Mouse (Mus musculus) midbrain, embryonic 11.5 days (tissue): ENCODE results near the gene Tssk4. TPM values are rescaled to one million over a fixed set of nuclear protein-coding genes. Genes with fewer than 3 reads are reported as not detected.

Experiments
- ATAC-seq: fragments of 200-750 bp; cut with Nextera tagmentation; 2 replicates; pipeline ENCODE4 v1.8.0; 2017; ENCODE audit warnings: moderate TSS enrichment, moderate library complexity; ENCODE audit not compliant: low FRiP score
- DNase-seq: peaks from one replicate; pipeline ENCODE4 v3.0.0; 2015; ENCODE audit warnings: low spot score; ENCODE audit errors: missing footprints
- H3K27ac ChIP-seq: fragments of 300-500 bp; sonication (generic); 2 replicates; pipeline ENCODE4 v1.5.1; 2014; ENCODE audit warnings: low read depth, low read length
- H3K27me3 ChIP-seq: fragments of 300-500 bp; sonication (generic); 2 replicates; pipeline ENCODE4 v1.6.1; 2014; ENCODE audit warnings: mild to moderate bottlenecking, low read length, moderate library complexity, mixed read lengths; ENCODE audit not compliant: control insufficient read depth, insufficient read depth
- H3K36me3 ChIP-seq: fragments of 300-500 bp; sonication (generic); 2 replicates; pipeline ENCODE4 v1.6.1; 2014; ENCODE audit warnings: mild to moderate bottlenecking, low read length, moderate library complexity, mixed read lengths; ENCODE audit not compliant: control insufficient read depth, insufficient read depth
- H3K4me1 ChIP-seq: fragments of 300-500 bp; sonication (generic); 2 replicates; pipeline ENCODE4 v1.6.1; 2014; ENCODE audit warnings: low read length; ENCODE audit not compliant: control insufficient read depth, insufficient read depth
- H3K4me2 ChIP-seq: fragments of 300-500 bp; sonication (generic); 2 replicates; pipeline ENCODE4 v1.6.1; 2014; ENCODE audit warnings: mild to moderate bottlenecking, moderate library complexity
- H3K4me3 ChIP-seq: fragments of 300-500 bp; sonication (generic); 2 replicates; pipeline ENCODE4 v1.5.1; 2014; ENCODE audit warnings: low read depth, low read length
- H3K9ac ChIP-seq: fragments of 300-500 bp; sonication (generic); 2 replicates; pipeline ENCODE4 v1.6.1; 2014; ENCODE audit warnings: low read length
- H3K9me3 ChIP-seq: fragments of 300-500 bp; sonication (generic); 2 replicates; pipeline ENCODE4 v1.6.1; 2016; ENCODE audit warnings: low read length; ENCODE audit not compliant: control insufficient read depth
- WGBS: fragments of 180-500 bp; shearing (Covaris S2); extraction: QIAGEN DNeasy Blood & Tissue Kit; methylation state at CpG from one replicate; pipeline ENCODE4 v1.1.7; 2014; 5-methylcytosine and 5-hydroxymethylcytosine counted together
- polyA plus RNA-seq: library from polyadenylated mRNA; unstranded; fragments of >200 nt; fragmentation: Nextera tagmentation; extraction: Ambion mirVana; gene quantifications from 2 replicates; pipeline ENCODE4 v1.2.1, GENCODE M21; 2014

The Tssk4 gene
- polyA plus RNA-seq, 1 experiment from 2014 or later = 1.1 TPM

DNA sequence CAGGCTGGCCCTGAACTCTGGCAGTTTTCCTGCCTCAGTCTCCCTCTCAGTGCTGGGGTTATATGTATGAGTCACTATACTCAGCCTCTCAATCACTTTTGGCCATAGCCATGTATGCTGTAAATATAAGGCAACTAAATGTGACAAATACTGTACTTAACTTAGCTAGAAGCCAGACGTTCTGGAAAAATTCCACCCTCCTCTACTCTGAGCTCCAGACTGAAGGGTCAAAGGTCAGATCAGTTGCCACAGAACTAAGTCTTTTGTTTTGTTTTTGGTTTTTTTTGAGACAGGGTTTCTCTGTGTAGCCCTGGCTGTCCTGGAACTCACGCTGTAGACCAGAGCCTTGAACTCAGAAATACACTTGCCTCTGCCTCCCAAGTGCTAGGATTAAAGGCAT lies 34.1 kb upstream of the Tssk4 start:
- H3K27ac ChIP-seq = no peak overlapping the region
- WGBS = 52% methylated on average over 2 of the region's 2 CpGs
- H3K4me3 ChIP-seq = no peak overlapping the region
- no peaks in the 10 kb centered on the region for H3K27me3 ChIP-seq
- H3K4me1 ChIP-seq = no peaks in the 10 kb centered on the region
- no peaks in the 10 kb centered on the region for H3K36me3 ChIP-seq
- no peaks in the 10 kb centered on the region for H3K9me3 ChIP-seq
- H3K9ac ChIP-seq = no peak overlapping the region
- no peak overlapping the region for H3K4me2 ChIP-seq
- ATAC-seq = no peak
- DNase-seq = peak; percentile 62

DNA sequence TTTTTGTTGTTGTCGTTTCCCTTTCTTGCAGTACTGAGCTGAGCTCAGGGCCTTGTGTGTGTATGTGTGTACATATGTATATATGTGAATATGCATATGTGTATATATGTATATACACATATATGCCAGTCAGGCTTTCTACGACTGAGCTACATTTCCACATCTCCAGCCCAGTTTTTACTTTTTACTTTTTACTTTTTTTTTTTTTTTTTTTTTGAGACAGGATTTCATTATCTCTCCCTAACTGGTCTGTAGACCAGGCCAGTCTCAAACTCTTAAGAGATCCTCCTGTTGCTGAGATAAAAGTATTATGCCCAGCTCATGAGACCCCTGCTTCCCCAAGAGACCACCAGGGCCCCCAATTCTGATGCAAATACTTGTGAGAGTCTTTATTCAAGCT lies 33.1 kb upstream of the Tssk4 start:
- no peak overlapping the region for H3K4me2 ChIP-seq
- no peak overlapping the region for H3K9ac ChIP-seq
- DNase-seq (no peak), ATAC-seq (no peak)
- H3K36me3 ChIP-seq = no peaks in the 10 kb centered on the region
- no peaks in the 10 kb centered on the region for H3K9me3 ChIP-seq
- H3K27ac ChIP-seq = no peak overlapping the region
- no peak overlapping the region for H3K4me3 ChIP-seq
- no peaks in the 10 kb centered on the region for H3K4me1 ChIP-seq
- 87% methylated on average over 2 of the region's 2 CpGs for WGBS
- no peaks in the 10 kb centered on the region for H3K27me3 ChIP-seq

DNA sequence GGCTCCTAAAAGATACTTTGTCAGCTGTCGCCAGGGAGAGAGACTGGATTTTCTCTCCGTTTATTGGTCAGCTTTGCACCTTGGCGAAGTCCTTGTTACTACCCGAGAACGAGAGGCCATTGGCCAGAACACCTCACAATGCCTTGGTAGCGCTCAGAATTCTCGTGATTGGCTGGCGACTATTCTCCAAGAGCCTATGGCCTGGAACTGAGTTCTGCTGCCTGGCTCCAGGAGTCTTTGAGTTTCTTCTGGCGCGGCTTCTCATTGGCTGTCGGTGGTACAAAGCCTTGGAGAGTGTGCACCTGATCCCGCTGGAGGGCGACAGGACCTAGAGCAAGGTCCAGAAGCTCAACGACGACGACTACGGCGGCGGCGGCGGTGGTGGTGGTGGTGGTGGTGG lies 32.2 kb upstream of the Tssk4 start, which contains the start of gene Rec8:
TSS of gene Rec8 (plus strand) at position 216 of the 400 bp plus-strand sequence.
- DNase-seq = peak; percentile 85
- Histone ChIP-seq H3K4me2 (peak within 1 kb of the TSS; percentile 11; the same call in 1 of the 2 replicates), H3K27ac (no peak within 1 kb of the TSS), H3K4me1 (no peaks in the 10 kb centered on the region), H3K9ac (no peak within 1 kb of the TSS), H3K27me3 (no peaks in the 10 kb centered on the region), H3K9me3 (no peaks in the 10 kb centered on the region), H3K36me3 (no peaks in the 10 kb centered on the region), H3K4me3 (no peak within 1 kb of the TSS; the same call in 1 of the 2 replicates)
- ATAC-seq = peak; percentile 59
- WGBS = 28% methylated on average over 21 of the region's 21 CpGs

DNA sequence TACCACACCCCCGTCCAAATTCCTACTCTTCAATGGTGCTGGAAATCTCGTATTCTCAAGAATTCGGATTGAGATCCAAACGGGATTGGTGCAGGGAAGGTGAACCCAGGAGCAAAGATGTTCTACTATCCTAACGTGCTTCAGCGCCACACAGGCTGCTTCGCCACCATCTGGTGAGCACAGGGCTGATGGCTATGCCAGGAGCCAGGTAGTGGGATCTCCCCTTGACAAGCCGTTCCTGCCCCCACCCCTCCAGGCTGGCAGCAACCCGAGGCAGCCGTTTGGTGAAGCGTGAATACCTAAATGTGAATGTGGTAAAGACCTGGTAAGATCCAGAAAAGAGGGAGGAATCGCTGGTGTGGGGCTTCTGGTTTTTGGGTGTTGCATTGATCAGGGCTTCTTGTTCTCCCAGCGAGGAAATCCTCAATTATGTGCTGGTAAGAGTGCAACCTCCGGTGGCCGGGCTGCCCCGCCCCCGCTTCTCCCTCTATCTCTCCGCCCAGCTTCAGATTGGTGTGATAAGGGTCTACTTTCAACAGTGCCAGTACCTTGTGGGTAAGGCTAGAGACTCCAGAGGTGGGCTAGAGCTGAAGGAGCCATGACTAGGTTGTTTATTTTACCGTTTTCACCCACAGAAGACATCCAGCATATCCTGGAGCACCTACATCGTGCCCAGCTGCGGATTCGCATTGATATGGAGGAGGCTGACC lies 31.3 kb upstream of the Tssk4 start:
- Histone ChIP-seq H3K9me3 (no peaks in the 10 kb centered on the region), H3K9ac (no peak overlapping the region), H3K4me2 (peak overlapping the region; percentile 11; the same call in 1 of the 2 replicates), H3K4me3 (no peak overlapping the region; the same call in 1 of the 2 replicates), H3K4me1 (no peaks in the 10 kb centered on the region), H3K27me3 (no peaks in the 10 kb centered on the region), H3K36me3 (no peaks in the 10 kb centered on the region), H3K27ac (no peak overlapping the region)
- ATAC-seq = no peak
- DNase-seq = peak; percentile 84
- 53% methylated on average over 22 of the region's 22 CpGs for WGBS

DNA sequence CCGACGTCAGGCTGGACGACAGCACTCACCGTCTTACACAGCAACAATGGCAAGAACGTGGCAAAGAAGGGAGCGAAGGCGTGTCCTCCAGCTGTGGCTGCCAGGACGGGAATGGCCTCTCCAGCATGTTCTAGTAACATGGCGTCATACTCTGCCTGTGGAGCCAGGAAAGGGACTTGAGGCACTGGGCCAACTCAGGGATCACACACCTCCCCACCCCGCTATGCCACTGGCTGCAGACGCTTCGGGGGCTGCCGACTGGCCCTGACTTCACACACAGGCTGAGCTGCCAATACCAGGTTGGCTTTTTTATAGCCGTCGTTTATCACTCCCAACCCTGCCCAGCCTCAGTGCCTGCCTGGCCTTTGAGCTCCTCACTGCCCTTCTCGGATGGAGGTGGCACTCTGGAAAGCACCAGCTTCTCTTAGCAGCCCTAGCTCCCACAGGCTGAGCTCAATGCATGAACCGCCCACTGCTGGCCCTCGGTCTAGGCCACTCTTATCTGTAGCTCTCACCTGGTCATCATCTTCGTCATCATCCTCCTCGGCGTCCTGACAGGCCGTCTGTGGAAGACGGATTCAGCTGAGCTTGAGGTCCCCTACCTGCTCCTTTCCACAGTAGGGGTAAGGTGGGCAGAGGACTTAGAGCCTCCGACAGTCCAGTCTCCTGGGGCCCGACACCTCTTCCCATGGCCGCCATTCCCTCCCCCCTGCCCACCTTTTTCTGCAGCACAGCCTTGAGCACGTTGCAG lies 21.7 kb upstream of the Tssk4 start:
- Histone ChIP-seq H3K4me2 (no peak overlapping the region), H3K36me3 (peaks cover 39% of the 10 kb centered on the region)
- 94% methylated on average over 27 of the region's 27 CpGs for WGBS

DNA sequence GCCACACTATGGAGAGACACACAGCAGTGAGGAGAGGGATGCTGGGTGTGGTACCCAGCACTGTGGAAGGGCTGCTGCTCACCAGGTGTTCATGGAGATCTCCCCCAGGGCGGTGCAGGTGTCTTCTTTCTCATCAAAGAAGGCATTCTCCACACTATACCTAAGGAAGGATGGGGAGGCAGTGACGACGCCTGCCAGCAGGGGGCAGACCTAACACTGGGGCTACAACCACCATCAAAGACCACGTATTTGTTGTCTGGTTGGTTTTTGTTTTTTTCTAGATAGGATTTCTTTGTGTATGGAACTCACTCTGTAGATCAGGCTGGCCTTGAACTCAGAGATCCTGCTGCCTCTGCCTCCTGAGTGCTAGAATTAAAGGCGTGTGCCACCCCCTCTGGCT lies 20.7 kb upstream of the Tssk4 start:
- H3K27me3 ChIP-seq = no peaks in the 10 kb centered on the region
- DNase-seq (peak; percentile 88), ATAC-seq (no peak)
- no peak overlapping the region for H3K4me3 ChIP-seq
- no peaks in the 10 kb centered on the region for H3K9me3 ChIP-seq
- WGBS = 57% methylated on average over 5 of the region's 5 CpGs
- H3K4me1 ChIP-seq = peaks cover 2% of the 10 kb centered on the region; the same call in 1 of the 2 replicates
- H3K9ac ChIP-seq = no peak overlapping the region
- no peak overlapping the region for H3K27ac ChIP-seq
- no peak overlapping the region for H3K4me2 ChIP-seq
- H3K36me3 ChIP-seq = peaks cover 41% of the 10 kb centered on the region

More for the DNA sequence above, 21.7 kb upstream of the Tssk4 start:
- H3K4me3 ChIP-seq = no peak overlapping the region
- no peaks in the 10 kb centered on the region for H3K27me3 ChIP-seq
- H3K27ac ChIP-seq = no peak overlapping the region
- no peaks in the 10 kb centered on the region for H3K4me1 ChIP-seq
- DNase-seq (peak; percentile 61), ATAC-seq (0 out of 2 replicates have a peak, but pooled peaks have one; percentile 6)
- H3K9me3 ChIP-seq = no peaks in the 10 kb centered on the region
- H3K9ac ChIP-seq = no peak overlapping the region

DNA sequence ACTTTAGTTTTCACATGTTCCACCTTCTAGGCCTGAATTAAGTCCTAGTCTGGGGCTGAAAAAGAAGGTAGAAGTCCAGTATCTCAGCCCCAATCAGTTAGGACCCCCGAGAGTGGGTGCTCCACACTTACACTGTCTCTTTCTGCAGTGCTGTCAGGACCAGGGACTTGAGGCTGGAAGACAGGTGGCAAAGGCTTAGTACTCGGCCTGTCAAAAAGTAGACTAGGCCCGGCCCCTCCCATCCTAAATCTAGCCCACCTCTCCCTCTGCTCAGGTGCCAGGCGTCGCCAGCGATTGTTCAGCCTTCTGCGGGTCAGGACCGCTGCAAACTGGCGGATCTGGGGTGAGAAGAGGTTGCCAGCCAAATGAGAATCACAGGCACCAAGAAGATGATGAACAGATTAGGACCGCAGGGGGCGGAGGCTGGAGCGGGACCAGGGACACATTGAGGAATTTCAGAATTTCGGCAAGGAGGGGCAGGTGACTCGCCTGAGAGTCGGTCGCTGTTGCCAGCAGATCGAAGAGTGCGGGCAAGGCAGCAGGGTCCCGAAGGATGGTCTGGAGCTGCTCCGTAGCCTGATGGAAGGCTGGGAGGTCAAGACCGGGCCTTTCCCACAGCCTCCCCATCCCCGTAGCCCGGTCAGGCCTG lies 15.0 kb upstream of the Tssk4 start:
- Histone ChIP-seq H3K4me2 (peak overlapping the region; percentile 96), H3K4me1 (peaks cover 13% of the 10 kb centered on the region), H3K27ac (peak overlapping the region; percentile 55; the same call in 1 of the 2 replicates), H3K4me3 (peak overlapping the region; percentile 61), H3K36me3 (peaks cover 26% of the 10 kb centered on the region), H3K27me3 (no peaks in the 10 kb centered on the region), H3K9me3 (no peaks in the 10 kb centered on the region), H3K9ac (peak overlapping the region; percentile 78)
- 4% methylated on average over 23 of the region's 23 CpGs for WGBS
- peak; percentile 79 for ATAC-seq
- no peak for DNase-seq

DNA sequence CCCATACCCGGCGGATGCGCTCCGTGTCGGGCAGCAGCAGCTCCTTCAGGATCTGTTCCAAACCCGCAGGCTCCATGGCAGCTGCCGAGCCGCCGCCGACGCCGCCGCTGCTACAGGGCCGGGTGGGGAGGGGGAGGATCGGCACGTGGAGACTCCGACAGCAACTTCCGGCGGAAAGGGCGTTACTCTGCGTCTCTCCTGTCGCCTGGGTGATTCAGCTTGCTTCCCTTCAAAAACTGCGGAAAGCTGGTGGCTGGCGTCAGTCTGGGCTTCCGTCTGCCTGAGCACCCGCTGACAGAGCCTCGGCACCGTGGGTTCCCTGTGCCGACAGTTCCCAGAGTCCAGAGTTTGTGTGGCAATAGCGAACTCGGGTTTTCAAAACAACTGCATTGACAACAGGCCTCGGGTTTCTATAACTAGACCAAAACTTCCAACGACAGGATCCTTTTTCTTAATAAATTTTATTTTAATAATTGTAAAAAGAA lies 14.4 kb upstream of the Tssk4 start, which contains the start of gene Ipo4:
TSS of gene Ipo4 (minus strand) at position 435 of the 485 bp plus-strand sequence.
- WGBS = 2% methylated on average over 33 of the region's 33 CpGs
- peak within 1 kb of the TSS; percentile 61 for H3K4me3 ChIP-seq
- ATAC-seq = peak; percentile 91

More for the DNA sequence above, 14.4 kb upstream of the Tssk4 start, which contains the start of gene Ipo4:
- Histone ChIP-seq H3K4me1 (peaks cover 13% of the 10 kb centered on the region), H3K4me2 (peak within 1 kb of the TSS; percentile 96), H3K36me3 (peaks cover 22% of the 10 kb centered on the region), H3K9me3 (no peaks in the 10 kb centered on the region), H3K27me3 (no peaks in the 10 kb centered on the region), H3K9ac (peak within 1 kb of the TSS; percentile 78), H3K27ac (peak within 1 kb of the TSS; percentile 55)
- peak; percentile 98 for DNase-seq
